Mouse (Mus musculus) limb, embryonic 10.5 days (tissue): ENCODE results near the gene Pitpnb. TPM values are rescaled to one million over a fixed set of nuclear protein-coding genes. Genes with fewer than 3 reads are reported as not detected.

Experiments
- DNase-seq: peaks from one replicate; pipeline ENCODE4 v3.0.0-alpha.2; 2017; ENCODE audit warnings: low spot score
- H3K27ac ChIP-seq: fragments of 300-500 bp; sonication (generic); 2 replicates; pipeline ENCODE4 v1.5.1; 2016; ENCODE audit warnings: mild to moderate bottlenecking
- H3K27me3 ChIP-seq: fragments of 300-500 bp; sonication (generic); 2 replicates; pipeline ENCODE4 v1.6.1; 2016; ENCODE audit warnings: low read depth, mild to moderate bottlenecking; ENCODE audit not compliant: poor library complexity, severe bottlenecking
- H3K36me3 ChIP-seq: fragments of 300-500 bp; sonication (generic); 2 replicates; pipeline ENCODE4 v1.6.1; 2016; ENCODE audit warnings: mild to moderate bottlenecking, moderate library complexity
- H3K4me1 ChIP-seq: fragments of 300-500 bp; sonication (generic); 2 replicates; pipeline ENCODE4 v1.6.1; 2016
- H3K4me3 ChIP-seq: fragments of 300-500 bp; sonication (generic); 2 replicates; pipeline ENCODE4 v1.5.1; 2016; ENCODE audit warnings: mild to moderate bottlenecking, moderate library complexity
- H3K9me3 ChIP-seq: fragments of 300-500 bp; sonication (generic); replicated peaks from 2 replicates; pipeline ENCODE4 v1.6.1; 2016; ENCODE audit warnings: mild to moderate bottlenecking
- WGBS: fragments of 180-500 bp; shearing (Covaris S2); methylation state at CpG from one replicate; pipeline ENCODE4 v1.1.7; 2016; 5-methylcytosine and 5-hydroxymethylcytosine counted together
- polyA plus RNA-seq: library from polyadenylated mRNA; unstranded; fragments of >200 nt; fragmentation: Nextera tagmentation; extraction: Ambion mirVana; gene quantifications from 2 replicates; pipeline ENCODE4 v1.2.1, GENCODE M21; 2016

Pitpnb gene
- polyA plus RNA-seq, 1 experiment from 2014 or later: 137 TPM

DNA sequence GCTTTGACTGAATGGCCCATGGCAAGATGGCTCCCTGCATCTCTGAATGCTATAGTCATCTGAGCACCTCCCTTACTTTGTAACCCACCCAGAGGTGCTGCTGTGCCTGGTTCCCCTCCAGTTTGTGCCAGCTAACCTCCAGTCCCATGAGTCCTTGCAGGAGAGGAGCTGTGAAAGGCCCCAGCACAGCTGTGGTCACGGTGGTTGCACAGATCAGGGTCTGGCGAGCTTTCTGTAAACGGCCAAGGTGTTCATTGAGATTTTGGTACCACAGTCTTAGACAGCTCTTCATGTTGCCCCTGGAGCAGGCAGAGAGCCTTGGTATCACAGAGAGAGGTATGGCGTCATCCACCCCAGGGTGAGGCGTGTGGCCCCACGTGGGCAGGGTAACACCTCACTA, 60.9 kb downstream of the Pitpnb start:
- Histone ChIP-seq H3K4me1 (peaks cover 49% of the 10 kb centered on the region), H3K27me3 (0 out of 2 replicates have a peak, but pooled peaks cover under 1% of the 10 kb centered on the region), H3K4me3 (no peak overlapping the region), H3K9me3 (no peaks in the 10 kb centered on the region), H3K27ac (no peak overlapping the region), H3K36me3 (peaks cover 33% of the 10 kb centered on the region)
- DNase-seq: no peak
- WGBS: 86% methylated on average over 6 of the region's 6 CpGs

DNA sequence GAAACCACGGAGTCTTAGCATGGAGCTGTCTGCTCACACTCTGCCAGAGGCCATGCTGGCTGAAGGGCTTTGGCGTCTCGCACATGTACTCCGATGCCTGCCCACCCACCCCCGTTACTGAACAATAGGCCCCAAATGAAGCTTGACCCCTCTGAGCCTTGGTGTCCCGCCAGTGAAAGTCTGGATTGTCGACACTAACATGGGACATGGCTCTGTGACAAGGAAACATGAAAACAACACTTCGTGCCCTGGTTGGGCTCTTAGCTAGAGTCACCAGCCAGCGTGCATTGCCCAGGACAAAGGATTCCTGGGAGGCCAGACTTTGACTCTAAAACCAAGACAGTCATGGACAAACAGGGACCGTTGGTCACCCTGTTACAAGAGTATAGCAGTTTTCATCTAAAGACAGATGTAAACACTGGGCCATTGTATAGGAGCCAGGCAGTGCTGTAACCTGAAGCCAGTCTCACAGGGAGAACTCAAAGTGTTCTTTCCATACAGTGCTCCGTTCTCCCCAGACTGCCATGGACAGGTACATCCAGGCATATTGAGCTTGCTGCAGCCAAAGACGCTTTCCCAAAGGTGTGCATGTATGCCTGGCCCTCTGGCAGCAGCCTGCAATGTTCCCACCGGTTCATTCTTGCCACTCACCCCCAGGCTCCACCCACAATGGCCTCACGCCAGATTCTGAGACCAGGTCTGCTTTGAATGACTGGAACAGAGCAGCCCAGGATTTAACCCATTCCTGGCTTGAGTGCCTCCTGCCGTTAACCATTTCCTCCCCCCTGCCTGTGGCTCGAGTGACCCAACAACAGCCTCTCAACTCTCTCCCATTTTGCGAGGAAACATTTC, 63.0 kb downstream of the Pitpnb start:
- peak overlapping the region; percentile 39 for H3K4me3 ChIP-seq
- peaks cover 62% of the 10 kb centered on the region for H3K4me1 ChIP-seq
- H3K36me3 ChIP-seq: peaks cover 13% of the 10 kb centered on the region
- H3K27me3 ChIP-seq: peaks cover 21% of the 10 kb centered on the region
- no peaks in the 10 kb centered on the region for H3K9me3 ChIP-seq
- peak overlapping the region; percentile 88 for H3K27ac ChIP-seq
- peak; percentile 88 for DNase-seq
- WGBS: 20% methylated on average over 17 of the region's 17 CpGs

DNA sequence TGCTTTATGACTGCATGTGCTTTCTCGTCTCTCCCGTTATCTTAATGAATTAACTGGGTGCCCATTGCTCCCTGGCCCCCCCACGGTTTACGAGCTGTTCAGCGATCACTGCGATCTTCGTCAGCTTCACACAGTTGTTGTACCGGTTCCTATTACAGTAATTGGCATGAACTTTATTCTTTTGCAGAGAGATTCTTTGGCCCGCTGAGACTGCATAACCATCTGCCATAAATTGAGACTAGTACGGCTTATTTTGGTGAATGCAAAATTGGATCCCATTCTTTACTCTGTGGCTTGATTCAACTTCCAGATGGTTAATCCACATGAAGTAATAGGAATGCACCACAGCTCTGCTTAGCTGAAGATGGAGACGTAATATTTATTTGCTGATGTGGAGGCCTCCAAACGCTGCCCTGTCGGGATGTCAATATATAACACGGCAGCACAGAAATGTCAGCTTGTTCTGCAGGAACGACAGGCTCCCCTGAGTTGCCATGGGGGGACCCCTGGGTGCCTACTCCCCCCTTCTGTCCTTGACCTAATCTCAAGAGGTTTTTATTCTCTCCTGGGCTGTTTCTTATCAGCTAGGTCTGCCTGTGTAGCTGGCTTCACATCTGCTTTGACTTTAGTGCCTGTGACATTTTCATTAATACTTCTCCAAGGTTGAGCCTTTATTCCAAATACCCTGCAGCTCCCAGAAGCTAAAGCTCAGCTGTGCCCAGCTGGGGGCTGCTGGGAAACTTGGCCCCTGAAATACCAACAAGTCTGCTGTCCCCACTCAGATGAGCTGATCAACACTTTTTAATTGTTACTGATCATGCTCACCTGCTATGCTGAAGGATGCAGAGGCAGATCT, 63.9 kb downstream of the Pitpnb start:
- no peaks in the 10 kb centered on the region for H3K9me3 ChIP-seq
- peaks cover 29% of the 10 kb centered on the region for H3K27me3 ChIP-seq
- H3K4me3 ChIP-seq: peak overlapping the region; percentile 39
- peak overlapping the region; percentile 88 for H3K27ac ChIP-seq
- peaks cover 6% of the 10 kb centered on the region for H3K36me3 ChIP-seq
- DNase-seq: peak; percentile 51
- WGBS: 9% methylated on average over 15 of the region's 15 CpGs
- H3K4me1 ChIP-seq: peaks cover 62% of the 10 kb centered on the region

DNA sequence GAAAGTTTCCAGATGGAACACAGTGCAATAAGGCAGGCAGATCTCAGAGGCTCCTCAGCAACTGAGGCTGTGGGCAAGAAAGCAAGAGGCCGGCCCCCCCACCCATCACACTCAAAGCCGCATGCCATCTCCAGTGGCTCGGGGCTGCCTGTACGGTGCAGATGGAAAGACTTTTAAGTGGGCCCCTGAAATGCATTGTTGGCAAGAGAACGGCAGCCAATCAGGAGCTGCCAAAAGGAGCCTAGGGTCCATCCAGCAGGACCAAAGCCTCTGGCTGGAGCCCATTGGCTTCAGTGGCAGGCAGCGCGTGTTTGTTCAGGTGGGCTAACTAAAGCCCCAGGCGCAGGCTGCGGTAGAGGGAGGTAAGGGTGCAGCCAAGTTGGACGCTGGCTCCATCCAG, 65.2 kb downstream of the Pitpnb start:
- H3K9me3 ChIP-seq: no peaks in the 10 kb centered on the region
- H3K4me3 ChIP-seq: no peak overlapping the region
- H3K27me3 ChIP-seq: peaks cover 41% of the 10 kb centered on the region
- no peaks in the 10 kb centered on the region for H3K36me3 ChIP-seq
- H3K4me1 ChIP-seq: peaks cover 66% of the 10 kb centered on the region
- 56% methylated on average over 10 of the region's 10 CpGs for WGBS
- H3K27ac ChIP-seq: peak overlapping the region; percentile 88
- peak; percentile 46 for DNase-seq

DNA sequence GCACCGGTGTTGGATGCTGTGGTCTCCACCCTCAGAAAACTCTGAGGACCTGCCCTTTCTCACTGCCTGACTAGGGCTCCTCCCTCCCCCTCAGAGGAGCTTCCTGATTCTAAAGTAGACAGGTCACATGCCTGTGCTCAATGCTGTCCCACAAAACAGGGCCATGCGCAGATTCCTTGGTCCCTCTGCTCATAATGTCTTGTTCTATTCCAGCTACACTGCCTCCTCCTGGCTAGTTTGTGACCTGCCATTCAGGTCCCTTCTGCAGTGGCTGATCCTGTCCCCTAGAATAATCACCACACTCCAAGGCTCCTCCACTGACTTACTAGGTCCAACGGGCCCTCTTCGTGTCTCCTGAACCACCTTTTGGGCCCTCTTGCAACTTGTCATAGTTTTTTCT, 65.6 kb downstream of the Pitpnb start:
- peaks cover 45% of the 10 kb centered on the region for H3K27me3 ChIP-seq
- H3K27ac ChIP-seq: peak overlapping the region; percentile 88
- WGBS: 80% methylated on average over 4 of the region's 4 CpGs
- H3K9me3 ChIP-seq: no peaks in the 10 kb centered on the region
- DNase-seq: no peak
- H3K4me1 ChIP-seq: peaks cover 70% of the 10 kb centered on the region
- no peak overlapping the region for H3K4me3 ChIP-seq
- H3K36me3 ChIP-seq: no peaks in the 10 kb centered on the region

DNA sequence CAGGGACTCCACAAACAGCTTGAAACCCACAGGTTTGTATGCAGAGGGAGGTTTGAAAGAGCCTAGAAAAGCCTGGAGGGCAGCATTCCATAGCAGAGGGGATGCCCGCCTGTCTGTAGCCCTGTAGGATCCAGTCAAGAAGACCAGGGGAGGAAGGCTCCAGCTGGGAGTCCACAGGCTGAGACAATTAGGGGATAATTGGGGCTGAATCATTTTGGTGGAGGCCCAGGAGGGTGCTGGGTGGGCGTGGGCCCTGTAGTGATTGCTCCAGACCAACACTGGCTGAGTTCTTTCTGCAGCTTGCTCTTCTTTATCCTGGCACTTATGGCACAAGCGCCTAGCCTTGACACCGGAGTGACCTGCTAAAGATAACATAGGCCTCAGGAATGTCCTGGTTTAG, 67.9 kb downstream of the Pitpnb start:
- Histone ChIP-seq H3K27me3 (peaks cover 58% of the 10 kb centered on the region), H3K4me3 (no peak overlapping the region), H3K9me3 (no peaks in the 10 kb centered on the region), H3K27ac (no peak overlapping the region), H3K4me1 (peaks cover 52% of the 10 kb centered on the region), H3K36me3 (no peaks in the 10 kb centered on the region)
- WGBS: 51% methylated on average over 4 of the region's 4 CpGs
- no peak for DNase-seq

DNA sequence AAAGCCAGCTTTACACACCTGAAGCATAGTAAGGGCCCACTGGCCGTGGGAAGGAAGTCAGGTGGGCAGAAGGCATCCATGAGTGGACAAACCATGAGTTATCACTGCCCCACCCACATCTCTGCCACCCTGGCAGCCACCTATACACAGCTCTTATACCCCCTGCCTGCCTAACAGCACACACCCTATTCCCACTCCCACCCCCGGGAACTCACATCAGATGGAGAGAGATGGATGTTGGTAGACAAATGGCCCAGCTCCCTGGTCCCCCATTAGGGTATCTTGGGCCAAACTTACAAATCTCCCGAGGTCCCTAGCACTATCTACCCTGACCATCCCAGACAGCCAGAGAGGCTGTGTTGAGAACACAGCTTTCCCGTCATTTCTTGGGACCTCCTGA, 68.7 kb downstream of the Pitpnb start:
- Histone ChIP-seq H3K27me3 (peaks cover 66% of the 10 kb centered on the region), H3K27ac (no peak overlapping the region), H3K9me3 (no peaks in the 10 kb centered on the region), H3K36me3 (no peaks in the 10 kb centered on the region), H3K4me3 (no peak overlapping the region), H3K4me1 (peaks cover 44% of the 10 kb centered on the region)
- no peak for DNase-seq
- 75% methylated on average over 4 of the region's 4 CpGs for WGBS

DNA sequence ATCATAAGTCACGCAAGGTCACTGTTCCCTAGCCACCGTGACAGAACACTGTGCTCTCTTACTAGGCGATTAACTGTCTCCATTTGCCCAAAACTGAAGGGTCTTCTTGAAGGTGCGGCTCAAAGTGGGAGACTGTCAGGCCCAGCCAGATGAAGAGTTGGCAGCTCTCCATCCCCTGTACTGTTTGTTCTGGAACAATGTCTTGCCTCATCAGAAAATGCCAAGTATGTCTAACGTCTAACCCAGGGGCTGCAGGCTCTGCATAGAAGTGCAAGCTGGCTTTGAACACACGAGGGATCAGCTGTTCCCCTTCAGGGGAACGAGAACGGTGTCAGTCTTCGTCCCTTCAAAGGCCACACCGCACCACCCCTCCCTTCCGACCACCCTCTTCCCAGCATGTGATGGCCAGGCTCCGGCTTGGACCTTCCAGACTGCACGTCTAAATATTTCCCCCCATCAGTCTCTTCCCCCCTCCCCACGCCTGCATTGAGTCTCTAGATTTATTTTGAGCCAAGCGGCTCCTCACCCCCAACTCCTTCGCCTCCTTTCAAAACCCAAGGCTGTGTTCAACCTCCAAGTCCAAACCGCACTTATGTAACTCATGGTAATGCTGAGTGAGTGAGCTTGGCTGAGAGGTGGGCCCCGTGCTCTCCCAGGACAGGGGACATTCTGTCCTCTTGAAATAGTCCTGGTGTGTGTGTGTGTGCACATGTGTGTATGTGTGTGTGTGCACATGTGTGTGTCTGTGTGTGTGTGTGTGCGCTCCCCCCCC, 71.5 kb downstream of the Pitpnb start:
- WGBS: 88% methylated on average over 19 of the region's 19 CpGs
- Histone ChIP-seq H3K4me3 (no peak overlapping the region), H3K4me1 (peaks cover 16% of the 10 kb centered on the region; the same call in 1 of the 2 replicates), H3K36me3 (no peaks in the 10 kb centered on the region), H3K27me3 (peaks cover 84% of the 10 kb centered on the region), H3K27ac (no peak overlapping the region), H3K9me3 (no peaks in the 10 kb centered on the region)
- no peak for DNase-seq

DNA sequence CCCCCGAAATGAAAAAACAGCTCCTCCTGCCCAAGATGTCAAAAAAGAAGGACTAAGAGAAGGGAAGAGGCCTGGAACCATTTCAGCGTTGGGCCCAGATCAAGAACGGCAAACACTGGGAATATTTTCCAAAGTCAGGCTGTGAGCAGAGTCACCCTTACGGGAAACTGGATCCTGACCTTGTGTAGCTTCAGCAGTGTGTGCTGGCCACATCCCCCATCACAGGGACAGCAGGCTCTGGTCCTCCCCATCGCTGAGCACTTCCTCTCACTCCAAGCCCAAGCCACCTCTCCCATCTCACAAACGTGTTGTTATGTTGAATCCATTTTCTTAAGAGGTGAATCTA, 72.1 kb downstream of the Pitpnb start:
- no peak overlapping the region for H3K27ac ChIP-seq
- H3K36me3 ChIP-seq: no peaks in the 10 kb centered on the region
- H3K9me3 ChIP-seq: no peaks in the 10 kb centered on the region
- H3K27me3 ChIP-seq: peaks cover 84% of the 10 kb centered on the region
- 91% methylated on average over 6 of the region's 6 CpGs for WGBS
- peaks cover 14% of the 10 kb centered on the region; the same call in 1 of the 2 replicates for H3K4me1 ChIP-seq
- H3K4me3 ChIP-seq: no peak overlapping the region
- no peak for DNase-seq

DNA sequence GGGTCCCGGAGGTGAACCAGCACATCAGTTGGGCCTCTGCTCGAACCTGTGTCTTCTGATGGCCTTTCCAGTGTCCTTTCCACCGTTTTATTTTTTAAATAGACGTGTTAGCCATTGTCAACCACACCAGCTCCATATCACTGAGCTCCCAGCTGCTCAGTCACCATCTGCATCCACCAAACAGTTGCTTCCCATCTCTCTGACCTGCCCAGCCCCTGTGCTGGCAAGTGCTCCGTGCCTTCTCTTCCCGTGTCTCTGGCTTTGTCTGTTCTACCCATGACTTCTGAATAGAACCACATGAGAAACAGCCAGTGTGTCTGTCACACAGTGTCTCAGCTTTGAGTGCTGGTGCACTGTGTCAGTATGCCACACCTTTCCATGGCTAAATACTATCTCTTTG, 74.2 kb downstream of the Pitpnb start:
- no peaks in the 10 kb centered on the region for H3K36me3 ChIP-seq
- peaks cover 86% of the 10 kb centered on the region for H3K27me3 ChIP-seq
- H3K27ac ChIP-seq: no peak overlapping the region
- H3K4me1 ChIP-seq: peaks cover 28% of the 10 kb centered on the region
- no peaks in the 10 kb centered on the region for H3K9me3 ChIP-seq
- no peak overlapping the region for H3K4me3 ChIP-seq
- WGBS: 66% methylated on average over 6 of the region's 6 CpGs
- no peak for DNase-seq

DNA sequence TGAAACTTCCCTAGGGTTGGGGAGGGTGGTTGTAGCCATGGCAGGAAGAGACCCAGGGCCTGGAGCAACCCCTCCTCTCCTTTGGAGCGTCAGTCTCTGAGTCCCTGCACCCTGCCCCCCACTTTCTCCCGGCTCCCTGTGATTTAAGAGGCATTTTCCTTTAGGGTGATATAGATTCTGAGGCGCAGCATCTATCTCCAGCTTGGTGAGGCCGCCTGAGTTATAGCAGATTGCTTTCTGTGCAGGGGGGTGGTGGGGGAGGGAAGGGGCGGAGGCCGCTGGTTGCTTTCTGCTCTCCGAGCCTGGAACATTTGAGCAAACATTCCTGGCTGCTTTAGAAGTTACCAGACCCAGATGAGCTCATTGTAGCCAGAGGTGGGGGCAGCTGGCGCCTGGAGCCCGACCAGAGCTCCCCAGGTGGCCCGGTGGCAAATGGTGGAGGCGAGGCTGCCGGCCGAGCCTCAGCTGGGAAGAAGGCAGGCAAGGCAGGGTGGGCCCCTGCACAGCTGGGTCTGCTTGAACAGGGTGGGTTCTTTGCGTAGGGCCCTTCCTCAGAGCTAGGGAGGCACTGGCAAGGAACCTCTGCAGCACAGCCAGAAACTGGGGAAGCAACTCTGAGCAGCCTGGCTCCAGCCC, 78.0 kb downstream of the Pitpnb start:
- Histone ChIP-seq H3K36me3 (no peaks in the 10 kb centered on the region), H3K9me3 (no peaks in the 10 kb centered on the region), H3K27ac (peak overlapping the region; percentile 76), H3K4me3 (peak overlapping the region; percentile 20), H3K4me1 (peaks cover 23% of the 10 kb centered on the region), H3K27me3 (peaks cover 96% of the 10 kb centered on the region)
- peak; percentile 62 for DNase-seq
- 5% methylated on average over 14 of the region's 14 CpGs for WGBS

DNA sequence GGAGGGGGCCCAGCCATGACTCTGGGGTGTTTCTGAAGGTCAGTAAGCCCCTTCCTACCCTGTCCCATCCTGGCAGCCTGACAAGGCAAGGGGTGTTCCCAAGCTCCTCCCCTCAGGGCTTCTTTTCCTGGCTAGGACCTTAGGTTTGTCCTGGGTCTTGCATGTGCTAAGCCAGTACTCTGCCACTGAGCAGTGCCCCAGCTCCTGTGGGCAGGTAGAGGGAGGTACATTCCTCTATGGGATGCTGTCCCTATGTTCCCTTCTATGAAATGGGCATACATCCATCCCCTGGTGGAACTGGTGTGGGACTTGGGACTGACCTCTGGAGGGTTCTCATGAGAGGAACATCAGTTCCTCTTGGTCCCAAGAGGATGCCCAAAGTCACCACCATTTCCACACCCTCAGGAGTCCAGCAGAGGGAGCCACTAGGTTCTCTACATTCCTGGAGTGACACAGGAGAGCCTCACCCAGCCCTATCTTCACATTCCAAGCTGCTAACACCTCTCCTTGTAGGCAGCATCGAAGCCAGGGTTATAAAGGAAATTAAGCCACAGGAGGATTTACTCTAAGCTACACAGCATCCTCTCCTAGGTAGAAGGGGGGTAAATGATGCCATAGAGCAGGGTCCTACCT, 79.0 kb downstream of the Pitpnb start:
- Histone ChIP-seq H3K36me3 (no peaks in the 10 kb centered on the region), H3K4me1 (peaks cover 29% of the 10 kb centered on the region), H3K4me3 (no peak overlapping the region), H3K9me3 (no peaks in the 10 kb centered on the region), H3K27ac (no peak overlapping the region), H3K27me3 (peaks cover 96% of the 10 kb centered on the region)
- WGBS: 5% methylated on average over 1 of the region's 1 CpGs
- peak; percentile 51 for DNase-seq
